Mouse (Mus musculus) heart, adult 2 months (tissue): ENCODE data around the gene Ivns1abp.

Source experiments
- EP300 ChIP-seq: fragments of 200-500 bp; IDR thresholded peaks from 2 replicates; pipeline ENCODE4 v1.6.1; 2011; ENCODE audit warnings: low read depth, low read length, control low read depth; ENCODE audit not compliant: insufficient read depth
- POLR2A ChIP-seq: fragments of 200-500 bp; IDR thresholded peaks from 2 replicates; pipeline ENCODE4 v1.6.1; 2011; ENCODE audit warnings: mild to moderate bottlenecking, low read depth, low read length, control low read depth; ENCODE audit not compliant: insufficient read depth

DNA sequence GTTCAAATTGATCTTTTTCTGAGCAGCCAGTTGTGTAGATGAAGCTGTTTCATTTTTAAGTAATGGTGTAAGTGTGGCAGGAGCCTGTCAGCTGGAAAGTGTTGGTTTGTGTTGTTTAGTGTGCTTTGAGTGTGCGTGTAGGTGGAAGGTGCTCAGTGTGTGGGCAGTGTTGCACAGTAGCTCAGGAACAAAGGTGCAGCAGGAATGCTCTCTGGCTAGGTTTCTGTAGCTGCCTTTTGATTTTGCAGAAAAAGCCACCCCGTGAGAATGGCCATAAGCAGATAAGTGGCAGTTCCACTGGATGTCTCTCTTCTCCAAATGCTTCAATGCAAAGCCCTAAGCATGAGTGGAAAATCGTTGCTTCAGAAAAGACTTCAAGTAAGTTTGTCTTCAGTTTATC, 15.1 kb downstream of the Ivns1abp start:
- TF ChIP-seq POLR2A (no peak), EP300 (no peak)
